Mouse (Mus musculus): ENCODE data around the gene Gm12185.
"Not testable (repeated sequence)": the region's sequence is repeated elsewhere in the genome, so short reads cannot be mapped to it uniquely, and the experiment has no call there.

The Gm12185 gene

GRCm38 (mm10) chr11:48991740-48992520 is at the start of gene Gm12185:
Gene Gm12185, minus strand, starts transcription at chr11:48992226.
- in situ Hi-C loops (cut with MboI; ENCODE audit: low pct_unique_long_range_greater_than_20kb in 1 of 2, low sequenced_read_pairs in 2 of 2, unreplicated experiment in 1 of 2), result loop anchor here in 1 of 2 experiments (10.0 kb wide), 1 partner anchor 107 kb away; no protein-coding TSS in a partner anchor

GRCm38 (mm10) chr11:49012074-49012473 is 20.0 kb upstream of the Gm12185 start:
- in situ Hi-C loops (cut with MboI; ENCODE audit: low pct_unique_long_range_greater_than_20kb in 1 of 2, low sequenced_read_pairs in 2 of 2, unreplicated experiment in 1 of 2), result not testable (repeated sequence)

GRCm38 (mm10) chr11:49006785-49007184 is 14.8 kb upstream of the Gm12185 start:
- in situ Hi-C loops (cut with MboI; ENCODE audit: low pct_unique_long_range_greater_than_20kb in 1 of 2, low sequenced_read_pairs in 2 of 2, unreplicated experiment in 1 of 2), result not testable (repeated sequence)

GRCm38 (mm10) chr11:49006317-49006716 is 14.3 kb upstream of the Gm12185 start:
- in situ Hi-C loops (cut with MboI; ENCODE audit: low pct_unique_long_range_greater_than_20kb in 1 of 2, low sequenced_read_pairs in 2 of 2, unreplicated experiment in 1 of 2), result not testable (repeated sequence)

- in situ Hi-C loops (cut with MboI; ENCODE audit: low pct_unique_long_range_greater_than_20kb in 1 of 2, low sequenced_read_pairs in 2 of 2, unreplicated experiment in 1 of 2), result not testable (repeated sequence)
Measured at GRCm38 (mm10) chr11:49000411-49000810, 8.4 kb upstream of the Gm12185 start.

- in situ Hi-C loops (cut with MboI; ENCODE audit: low pct_unique_long_range_greater_than_20kb in 1 of 2, low sequenced_read_pairs in 2 of 2, unreplicated experiment in 1 of 2), result loop anchor here in 1 of 2 experiments (10.0 kb wide), 1 partner anchor 109 kb away; no protein-coding TSS in a partner anchor
Measured at GRCm38 (mm10) chr11:48994018-48994417, 2.0 kb upstream of the Gm12185 start, which contains the start of gene Tgtp1. Gene Tgtp1, minus strand, starts transcription at chr11:48994172.

- in situ Hi-C loops (cut with MboI; ENCODE audit: low pct_unique_long_range_greater_than_20kb in 1 of 2, low sequenced_read_pairs in 2 of 2, unreplicated experiment in 1 of 2), result loop anchor here in 1 of 2 experiments (10.0 kb wide), 1 partner anchor 108 kb away; no protein-coding TSS in a partner anchor
Measured at GRCm38 (mm10) chr11:48993296-48993695, 1.3 kb upstream of the Gm12185 start.

- in situ Hi-C loops (cut with MboI; ENCODE audit: low pct_unique_long_range_greater_than_20kb in 1 of 2, low sequenced_read_pairs in 2 of 2, unreplicated experiment in 1 of 2), result loop anchor here in 1 of 2 experiments (10.0 kb wide), 1 partner anchor 105 kb away; no protein-coding TSS in a partner anchor
Measured at GRCm38 (mm10) chr11:48989981-48990380, 2.0 kb downstream of the Gm12185 start.

GRCm38 (mm10) chr11:48988219-48988618 is 3.8 kb downstream of the Gm12185 start:
- in situ Hi-C loops (cut with MboI; ENCODE audit: low pct_unique_long_range_greater_than_20kb in 1 of 2, low sequenced_read_pairs in 2 of 2, unreplicated experiment in 1 of 2), result not testable (repeated sequence)

- in situ Hi-C loops (cut with MboI; ENCODE audit: low pct_unique_long_range_greater_than_20kb in 1 of 2, low sequenced_read_pairs in 2 of 2, unreplicated experiment in 1 of 2), result not testable (repeated sequence)
Measured at GRCm38 (mm10) chr11:48982848-48983247, 9.2 kb downstream of the Gm12185 start.

GRCm38 (mm10) chr11:48980052-48980451 is 12.0 kb downstream of the Gm12185 start:
- in situ Hi-C loops (cut with MboI; ENCODE audit: low pct_unique_long_range_greater_than_20kb in 1 of 2, low sequenced_read_pairs in 2 of 2, unreplicated experiment in 1 of 2), result not testable (repeated sequence)

- in situ Hi-C loops (cut with MboI; ENCODE audit: low pct_unique_long_range_greater_than_20kb in 1 of 2, low sequenced_read_pairs in 2 of 2, unreplicated experiment in 1 of 2), result not testable (repeated sequence)
Measured at GRCm38 (mm10) chr11:48979251-48979650, 12.8 kb downstream of the Gm12185 start, which contains the start of gene 9930111J21Rik1. Gene 9930111J21Rik1, minus strand, starts transcription at chr11:48979398.

- in situ Hi-C loops (cut with MboI; ENCODE audit: low pct_unique_long_range_greater_than_20kb in 1 of 2, low sequenced_read_pairs in 2 of 2, unreplicated experiment in 1 of 2), result not testable (repeated sequence)
Measured at GRCm38 (mm10) chr11:48978240-48978939, 13.6 kb downstream of the Gm12185 start, which contains the start of gene Olfr56. Gene Olfr56, plus strand, starts transcription at chr11:48978889.

GRCm38 (mm10) chr11:48974686-48975085 is 17.3 kb downstream of the Gm12185 start:
- in situ Hi-C loops (cut with MboI; ENCODE audit: low pct_unique_long_range_greater_than_20kb in 1 of 2, low sequenced_read_pairs in 2 of 2, unreplicated experiment in 1 of 2), result not testable (repeated sequence)

GRCm38 (mm10) chr11:48946090-48946489 is 45.9 kb downstream of the Gm12185 start, which contains the start of gene Psme2b:
Gene Psme2b, minus strand, starts transcription at chr11:48946190.
- in situ Hi-C loops (cut with MboI; ENCODE audit: low pct_unique_long_range_greater_than_20kb in 1 of 2, low sequenced_read_pairs in 2 of 2, unreplicated experiment in 1 of 2), result not testable (repeated sequence)

GRCm38 (mm10) chr11:48939286-48939685 is 52.7 kb downstream of the Gm12185 start:
- in situ Hi-C loops (cut with MboI; ENCODE audit: low pct_unique_long_range_greater_than_20kb in 1 of 2, low sequenced_read_pairs in 2 of 2, unreplicated experiment in 1 of 2), result not testable (repeated sequence)

- in situ Hi-C loops (cut with MboI; ENCODE audit: low pct_unique_long_range_greater_than_20kb in 1 of 2, low sequenced_read_pairs in 2 of 2, unreplicated experiment in 1 of 2), result not testable (repeated sequence)
Measured at GRCm38 (mm10) chr11:48935291-48935690, 56.7 kb downstream of the Gm12185 start.

- in situ Hi-C loops (cut with MboI; ENCODE audit: low pct_unique_long_range_greater_than_20kb in 1 of 2, low sequenced_read_pairs in 2 of 2, unreplicated experiment in 1 of 2), result not testable (repeated sequence)
Measured at GRCm38 (mm10) chr11:48933923-48934322, 58.1 kb downstream of the Gm12185 start.

- in situ Hi-C loops (cut with MboI; ENCODE audit: low pct_unique_long_range_greater_than_20kb in 1 of 2, low sequenced_read_pairs in 2 of 2, unreplicated experiment in 1 of 2), result not testable (repeated sequence)
Measured at GRCm38 (mm10) chr11:48933422-48933821, 58.6 kb downstream of the Gm12185 start.
